8 mouse cellular contexts compared by ENCODE assay signal in the genomic region with DNA sequence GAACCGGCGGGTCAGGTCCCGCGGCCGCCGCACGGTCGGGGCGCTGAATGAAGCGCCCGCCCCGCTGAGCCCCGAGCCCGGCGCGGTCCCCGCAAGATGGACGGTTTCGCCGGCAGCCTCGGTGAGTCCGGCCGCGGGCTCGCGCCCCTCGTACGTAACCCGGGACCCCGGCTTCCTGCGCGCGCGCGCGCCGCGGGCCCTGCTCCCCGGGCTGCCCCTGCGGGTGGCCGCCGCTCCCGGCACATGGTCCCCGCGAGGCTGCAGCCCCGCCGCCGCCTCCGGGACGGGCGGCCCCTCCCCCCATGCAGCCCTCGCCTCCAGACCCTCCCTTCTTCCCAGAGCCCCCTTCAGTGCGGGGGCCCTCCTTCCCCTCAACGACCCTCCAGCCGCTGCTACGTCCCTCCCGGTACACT. TPM values are rescaled to one million over a fixed set of nuclear protein-coding genes. Genes with fewer than 3 reads are reported as not detected.
DNase-seq lines count a peak whose midpoint lies in the region; ATAC-seq and TF ChIP-seq lines count a peak whose summit lies in the region.

No protein-coding gene starts in this region.

- H3K4me2 ChIP-seq in kidney, embryonic 14.5 days (replicated peaks; ENCODE audit: low read depth, low read length) = peak overlapping the region; percentile 50
- H3K4me2 ChIP-seq in forebrain, embryonic 11.5 days (ENCODE audit: low read depth, low read length, severe bottlenecking) = peak overlapping the region; percentile 70
- H3K4me2 ChIP-seq in limb, embryonic 14.5 days (replicated peaks; ENCODE audit: low read depth, low read length, severe bottlenecking) = peak overlapping the region; percentile 64
- peak overlapping the region; percentile 90 for H3K4me2 ChIP-seq in neural tube, embryonic 13.5 days

- no peaks in the 10 kb centered on the region for H3K36me3 ChIP-seq in kidney, embryonic 14.5 days (ENCODE audit: control insufficient read depth, insufficient read depth, low read length)
- no peaks in the 10 kb centered on the region for H3K36me3 ChIP-seq in forebrain, embryonic 11.5 days (ENCODE audit: control insufficient read depth, insufficient read depth, low read length)
- H3K36me3 ChIP-seq in limb, embryonic 14.5 days (ENCODE audit: control insufficient read depth, insufficient read depth, low read length) = no peaks in the 10 kb centered on the region
- no peaks in the 10 kb centered on the region for H3K36me3 ChIP-seq in neural tube, embryonic 13.5 days

- H3K9ac ChIP-seq in kidney, embryonic 14.5 days (ENCODE audit: low read depth, low read length) = peak overlapping the region; percentile 92
- H3K9ac ChIP-seq in forebrain, embryonic 11.5 days (ENCODE audit: low read length) = peak overlapping the region; percentile 88
- H3K9ac ChIP-seq in limb, embryonic 14.5 days (ENCODE audit: low read depth, low read length, severe bottlenecking) = peak overlapping the region; percentile 92
- H3K9ac ChIP-seq in neural tube, embryonic 13.5 days = peak overlapping the region; percentile 97

- no peak for TF ChIP-seq POLR2A in limb, embryonic 14.5 days (IDR thresholded peaks at IDR 0.05; ENCODE audit: borderline replicate concordance, extremely low read depth, insufficient read depth, insufficient read length)

- ATAC-seq in kidney, embryonic 14.5 days (ENCODE audit: low FRiP score, low TSS enrichment) = peak; percentile 76
- ATAC-seq in forebrain, embryonic 11.5 days (replicated peaks; ENCODE audit: low FRiP score) = peak; percentile 81
- peak; percentile 50 for ATAC-seq in limb, embryonic 14.5 days (ENCODE audit: low FRiP score, low read depth)
- ATAC-seq in neural tube, embryonic 13.5 days (ENCODE audit: low read depth) = peak; percentile 82

- H3K9me3 ChIP-seq in kidney, embryonic 14.5 days (ENCODE audit: control insufficient read depth, low read length) = no peaks in the 10 kb centered on the region
- no peaks in the 10 kb centered on the region for H3K9me3 ChIP-seq in forebrain, embryonic 11.5 days (ENCODE audit: control insufficient read depth, low read length)
- no peaks in the 10 kb centered on the region for H3K9me3 ChIP-seq in limb, embryonic 14.5 days (ENCODE audit: control insufficient read depth, low read length)
- no peaks in the 10 kb centered on the region for H3K9me3 ChIP-seq in neural tube, embryonic 13.5 days

- under 1% methylated on average over 22 of the region's 57 CpGs for WGBS in kidney, embryonic 14.5 days
- 0% methylated on average over 48 of the region's 57 CpGs for WGBS in forebrain, embryonic 11.5 days
- 0% methylated on average over 17 of the region's 57 CpGs for WGBS in limb, embryonic 14.5 days
- under 1% methylated on average over 48 of the region's 57 CpGs for WGBS in neural tube, embryonic 13.5 days

- peak overlapping the region; percentile 82 for H3K27ac ChIP-seq in kidney, embryonic 14.5 days (ENCODE audit: low read depth, low read length)
- peak overlapping the region; percentile 67 for H3K27ac ChIP-seq in forebrain, embryonic 11.5 days (ENCODE audit: low read depth, low read length)
- peak overlapping the region; percentile 87 for H3K27ac ChIP-seq in limb, embryonic 14.5 days (replicated peaks; ENCODE audit: low read depth, low read length)
- peak overlapping the region; percentile 93 for H3K27ac ChIP-seq in neural tube, embryonic 13.5 days (replicated peaks)

- H3K4me1 ChIP-seq in kidney, embryonic 14.5 days (ENCODE audit: control insufficient read depth, insufficient read depth, low read length) = peaks cover 22% of the 10 kb centered on the region
- no peaks in the 10 kb centered on the region for H3K4me1 ChIP-seq in forebrain, embryonic 11.5 days (replicated peaks; ENCODE audit: control insufficient read depth, insufficient read depth, low read length)
- H3K4me1 ChIP-seq in limb, embryonic 14.5 days (ENCODE audit: control insufficient read depth, insufficient read depth, low read length) = peaks cover 23% of the 10 kb centered on the region
- peaks cover 29% of the 10 kb centered on the region for H3K4me1 ChIP-seq in neural tube, embryonic 13.5 days (replicated peaks)

- H3K4me3 ChIP-seq in kidney, embryonic 14.5 days (ENCODE audit: low read length) = peak overlapping the region; percentile 77
- peak overlapping the region; percentile 89 for H3K4me3 ChIP-seq in forebrain, embryonic 11.5 days (ENCODE audit: low read depth, low read length)
- peak overlapping the region; percentile 83 for H3K4me3 ChIP-seq in limb, embryonic 14.5 days (replicated peaks; ENCODE audit: low read length)
- H3K4me3 ChIP-seq in neural tube, embryonic 13.5 days = peak overlapping the region; percentile 85

- no peaks in the 10 kb centered on the region for H3K27me3 ChIP-seq in kidney, embryonic 14.5 days (ENCODE audit: control insufficient read depth, insufficient read depth, low read length)
- H3K27me3 ChIP-seq in forebrain, embryonic 11.5 days (ENCODE audit: control insufficient read depth, insufficient read depth, low read length) = no peaks in the 10 kb centered on the region
- no peaks in the 10 kb centered on the region for H3K27me3 ChIP-seq in limb, embryonic 14.5 days (ENCODE audit: control insufficient read depth, insufficient read depth, low read length)
- no peaks in the 10 kb centered on the region for H3K27me3 ChIP-seq in neural tube, embryonic 13.5 days

- DNase-seq in kidney, adult 11 months = no peak
- peak; percentile 17 for DNase-seq in T-cell, adult 2 months (ENCODE audit: low spot score)
- DNase-seq in forebrain, embryonic 11.5 days (ENCODE audit: low spot score) = peak; percentile 80
- no peak for DNase-seq in limb, embryonic 14.5 days (ENCODE audit: low spot score)
- DNase-seq in frontal cortex, postnatal 36 days (ENCODE audit: low spot score in 2 of 2) = no peak
- no peak for DNase-seq in urinary bladder, adult 2 months (ENCODE audit: low spot score)

RNA-seq across cellular contexts. Expression of a gene that starts 0.4 kb away (rescaled TPM):
- 28.0 and 54.7 TPM in 2 replicates for polyA plus RNA-seq in kidney, embryonic 14.5 days (2014; fragmentation: Nextera tagmentation; extraction: Ambion mirVana)
- 48.1 and 49.3 TPM in 2 replicates for polyA plus RNA-seq in forebrain, embryonic 11.5 days (2014; fragmentation: Nextera tagmentation; extraction: Ambion mirVana)
- 47.9 and 51.6 TPM in 2 replicates for polyA plus RNA-seq in limb, embryonic 14.5 days (2012; rRNA removed)
- 42.5 and 50.9 TPM in 2 replicates for polyA plus RNA-seq in limb, embryonic 14.5 days (2014; fragmentation: Nextera tagmentation; extraction: Ambion mirVana)
- 31.6 and 37.6 TPM in 2 replicates for polyA plus RNA-seq in neural tube, embryonic 13.5 days (2015; fragmentation: Nextera tagmentation; extraction: Ambion mirVana)
- polyA plus RNA-seq in urinary bladder, adult 2 months (2012; rRNA removed) = 17.4 and 19.6 TPM in 2 replicates

Comparison
In these comparisons a context has a peak if more than half of its experiments do, and no peak if none do; other contexts are left out.
1. DNase-seq: peak in T-cell, adult 2 months (single experiment) and forebrain, embryonic 11.5 days (single experiment); none in kidney, adult 11 months (single experiment), limb, embryonic 14.5 days (single experiment), frontal cortex, postnatal 36 days (0 of 2) and urinary bladder, adult 2 months (single experiment).
2. Peak in every context shown above with its lines, with median percentiles within 50 percentile points of each other: ATAC-seq, H3K27ac ChIP-seq, H3K4me2 ChIP-seq, H3K4me3 ChIP-seq and H3K9ac ChIP-seq.